Mouse (Mus musculus): ENCODE results near the gene Magix.

DNA sequence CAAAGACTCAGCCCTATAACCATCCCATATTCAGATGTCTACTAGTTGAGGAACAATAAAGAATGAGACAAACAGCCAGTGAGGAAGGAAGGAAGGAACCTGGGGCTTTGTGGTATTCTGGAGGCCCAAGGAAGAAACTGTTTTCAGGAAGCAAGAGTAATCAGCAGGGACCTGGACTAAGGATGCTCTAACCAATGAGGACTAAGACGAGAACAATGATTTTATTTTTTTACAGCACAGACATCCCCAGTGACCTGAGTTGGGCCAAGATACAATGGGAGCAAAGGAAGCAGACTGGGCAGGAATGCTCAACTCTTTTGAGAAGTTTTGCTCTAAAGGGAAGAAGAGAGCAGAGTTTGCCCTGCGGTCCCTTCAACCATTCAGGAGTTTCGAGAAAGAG lies 18.1 kb downstream of the Magix start:
- TF ChIP-seq EP300 (IDR thresholded peaks at IDR 0.05; ENCODE audit: low read depth) (no peak), CTCF (IDR thresholded peaks at IDR 0.05; ENCODE audit: low read depth) (no peak)
